Mouse (Mus musculus) erythroblast, adult 5-6 weeks (primary cell): ENCODE measurements around the gene Ano1. TPM values are rescaled to one million over a fixed set of nuclear protein-coding genes. Genes with fewer than 3 reads are reported as not detected.

Experiments used
- ATAC-seq: replicated peaks from 2 replicates; pipeline ENCODE4 v1.8.0; 2016; ENCODE audit warnings: moderate number of reproducible peaks, mild to moderate bottlenecking, moderate TSS enrichment, inconsistent platforms; ENCODE audit not compliant: poor library complexity, low FRiP score, severe bottlenecking
- total RNA-seq, 2 experiments: library from RNA; stranded (forward) in 1 of 2; stranded (reverse) in 1 of 2; fragments of 150-400 nt in 1 of 2; fragments of 200-764, 138-1000 nt in 1 of 2; gene quantifications; 2 replicates each; pipeline versions ENCODE4 v1.2.3 to v1.2.4; 2015 to 2017; ENCODE audit warnings: low replicate concordance in 2 of 2

Ano1 gene
- total RNA-seq, 2 experiments from 2014 or later, result not detected

- no peak for ATAC-seq
These were observed 95.4 kb downstream of the Ano1 start for GRCm38 (mm10) chr7:144656261-144656967.

GRCm38 (mm10) chr7:144653681-144654425, 97.9 kb downstream of the Ano1 start:
- ATAC-seq, result no peak

GRCm38 (mm10) chr7:144647547-144647946, 104.2 kb downstream of the Ano1 start:
- ATAC-seq, result no peak

GRCm38 (mm10) chr7:144640817-144641216, 111.0 kb downstream of the Ano1 start:
- no peak for ATAC-seq

GRCm38 (mm10) chr7:144636000-144636399, 115.8 kb downstream of the Ano1 start:
- ATAC-seq, result no peak

GRCm38 (mm10) chr7:144634875-144635274, 116.9 kb downstream of the Ano1 start:
- ATAC-seq, result no peak

- no peak for ATAC-seq
These were observed 117.3 kb downstream of the Ano1 start for GRCm38 (mm10) chr7:144634450-144634849.

- ATAC-seq, result no peak
These were observed 119.5 kb downstream of the Ano1 start for GRCm38 (mm10) chr7:144632321-144632720.

- ATAC-seq, result no peak
These were observed 121.2 kb downstream of the Ano1 start for GRCm38 (mm10) chr7:144630622-144631021.

GRCm38 (mm10) chr7:144628334-144628915, 123.3 kb downstream of the Ano1 start:
- ATAC-seq, result no peak

GRCm38 (mm10) chr7:144627606-144628333, 124.0 kb downstream of the Ano1 start:
- no peak for ATAC-seq

- no peak for ATAC-seq
These were observed 125.7 kb downstream of the Ano1 start for GRCm38 (mm10) chr7:144626042-144626441.

GRCm38 (mm10) chr7:144620721-144621681, 130.8 kb downstream of the Ano1 start:
- ATAC-seq, result no peak

- no peak for ATAC-seq
These were observed 131.5 kb downstream of the Ano1 start for GRCm38 (mm10) chr7:144620315-144620714.

GRCm38 (mm10) chr7:144615343-144615742, 136.4 kb downstream of the Ano1 start:
- ATAC-seq, result no peak

GRCm38 (mm10) chr7:144612829-144613228, 138.9 kb downstream of the Ano1 start:
- no peak for ATAC-seq

GRCm38 (mm10) chr7:144612351-144612750, 139.4 kb downstream of the Ano1 start:
- ATAC-seq, result no peak

- ATAC-seq, result no peak
These were observed 140.2 kb downstream of the Ano1 start for GRCm38 (mm10) chr7:144611595-144611994.

- no peak for ATAC-seq
These were observed 142.2 kb downstream of the Ano1 start for GRCm38 (mm10) chr7:144609568-144609967.
